Mouse (Mus musculus): ENCODE data around the gene Cog5.
"Not testable (repeated sequence)": the region's sequence is repeated elsewhere in the genome, so short reads cannot be mapped to it uniquely, and the experiment has no call there.

The Cog5 gene

GRCm38 (mm10) chr12:31654197-31654964, at the start of gene Cog5, which contains the start of gene Dus4l:
Gene Cog5 (plus strand): TSS chr12:31654869.
Gene Dus4l (minus strand): TSS chr12:31654826.
- DNase-seq (ENCODE audit: low spot score in 2 of 2), result peak; percentile 96 to 97

- DNase-seq (ENCODE audit: low spot score in 2 of 2), result no peak
These were observed 49.8 kb upstream of the Cog5 start for GRCm38 (mm10) chr12:31604894-31605293.

DNA sequence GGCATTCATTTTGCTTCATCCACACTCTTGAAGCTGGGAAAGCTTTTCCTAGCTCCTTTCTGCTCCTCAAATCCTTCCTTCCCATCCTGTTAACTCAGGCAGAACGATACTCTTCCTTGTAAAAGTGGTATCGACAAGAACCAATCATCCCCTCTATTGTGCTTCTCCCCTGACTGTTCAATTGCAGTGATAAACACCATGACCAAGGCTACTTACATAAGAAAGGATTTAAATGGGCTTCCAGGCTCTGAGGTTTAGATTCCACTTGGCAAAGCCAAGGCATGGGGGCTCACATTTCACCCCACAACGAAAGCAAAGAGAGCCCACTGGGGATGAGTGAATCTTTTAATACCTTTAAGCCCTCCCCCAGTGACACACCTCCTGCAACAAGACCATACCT, 46.5 kb upstream of the Cog5 start:
- DNase-seq (ENCODE audit: low spot score in 2 of 2), result no peak

- no peak for DNase-seq (ENCODE audit: low spot score in 2 of 2)
These were observed 41.3 kb upstream of the Cog5 start for GRCm38 (mm10) chr12:31613353-31613752.

DNA sequence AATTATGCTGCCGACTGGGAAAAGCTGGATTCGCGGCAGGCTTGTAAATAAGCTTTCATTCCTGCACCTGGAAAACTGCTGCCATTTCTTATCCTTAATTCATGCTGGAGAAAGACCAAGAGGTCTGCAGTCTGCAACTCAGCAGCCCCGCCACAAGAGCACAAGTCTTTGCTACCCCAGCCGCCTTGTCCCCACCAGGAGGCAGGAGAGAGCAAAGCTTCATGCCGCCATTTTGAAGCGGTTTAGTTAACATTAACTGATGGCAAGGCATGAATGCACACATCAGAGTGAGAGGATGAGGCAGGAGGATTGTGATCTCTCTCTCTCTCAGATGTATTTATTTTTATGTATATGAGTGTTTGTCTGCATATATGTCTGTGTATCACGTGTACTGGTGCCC, 34.6 kb upstream of the Cog5 start:
- DNase-seq (ENCODE audit: low spot score in 2 of 2), result no peak

DNA sequence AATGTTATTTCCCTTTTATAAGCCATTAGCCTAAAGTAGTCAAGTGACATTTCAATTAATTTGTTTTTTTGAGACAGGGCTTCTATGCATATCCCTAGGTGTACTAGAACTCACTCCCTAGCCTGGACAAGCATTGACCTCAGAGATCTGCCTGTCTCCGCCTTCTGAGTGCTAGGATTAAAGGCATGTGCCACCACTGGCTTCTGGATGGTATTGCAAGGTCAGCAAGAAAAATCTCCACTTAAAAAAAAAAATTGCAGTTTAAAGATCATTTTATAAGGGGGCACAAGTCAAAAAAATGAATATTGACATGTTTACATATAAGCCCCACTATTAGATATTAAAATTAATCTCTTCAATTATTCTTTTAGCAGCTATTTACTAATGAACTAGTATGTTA, 29.7 kb upstream of the Cog5 start:
- no peak for DNase-seq (ENCODE audit: low spot score in 2 of 2)

DNA sequence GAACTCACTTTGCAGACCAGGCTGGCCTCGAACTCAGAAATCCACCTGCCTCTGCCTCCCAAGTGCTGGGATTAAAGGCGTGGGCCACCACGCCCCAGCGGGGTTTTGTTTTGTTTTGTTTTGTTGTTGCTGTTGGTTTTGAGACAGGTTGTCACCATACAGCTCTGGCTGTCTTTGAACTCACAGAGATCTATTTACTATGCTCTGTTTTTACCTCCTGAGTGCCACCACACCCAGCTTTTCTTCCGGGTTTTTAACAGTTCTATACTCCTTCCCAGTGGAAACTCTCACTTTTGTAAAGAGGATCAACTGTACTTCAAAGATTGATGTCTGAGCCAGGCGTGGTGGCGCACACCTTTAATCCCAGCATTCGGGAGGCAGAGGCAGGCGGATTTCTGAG, 26.3 kb upstream of the Cog5 start:
- DNase-seq (ENCODE audit: low spot score in 2 of 2), result not testable (repeated sequence)

GRCm38 (mm10) chr12:31633970-31634342, 20.7 kb upstream of the Cog5 start:
- DNase-seq (ENCODE audit: low spot score in 2 of 2), result peak in 1 of 2 experiments; percentile 29

DNA sequence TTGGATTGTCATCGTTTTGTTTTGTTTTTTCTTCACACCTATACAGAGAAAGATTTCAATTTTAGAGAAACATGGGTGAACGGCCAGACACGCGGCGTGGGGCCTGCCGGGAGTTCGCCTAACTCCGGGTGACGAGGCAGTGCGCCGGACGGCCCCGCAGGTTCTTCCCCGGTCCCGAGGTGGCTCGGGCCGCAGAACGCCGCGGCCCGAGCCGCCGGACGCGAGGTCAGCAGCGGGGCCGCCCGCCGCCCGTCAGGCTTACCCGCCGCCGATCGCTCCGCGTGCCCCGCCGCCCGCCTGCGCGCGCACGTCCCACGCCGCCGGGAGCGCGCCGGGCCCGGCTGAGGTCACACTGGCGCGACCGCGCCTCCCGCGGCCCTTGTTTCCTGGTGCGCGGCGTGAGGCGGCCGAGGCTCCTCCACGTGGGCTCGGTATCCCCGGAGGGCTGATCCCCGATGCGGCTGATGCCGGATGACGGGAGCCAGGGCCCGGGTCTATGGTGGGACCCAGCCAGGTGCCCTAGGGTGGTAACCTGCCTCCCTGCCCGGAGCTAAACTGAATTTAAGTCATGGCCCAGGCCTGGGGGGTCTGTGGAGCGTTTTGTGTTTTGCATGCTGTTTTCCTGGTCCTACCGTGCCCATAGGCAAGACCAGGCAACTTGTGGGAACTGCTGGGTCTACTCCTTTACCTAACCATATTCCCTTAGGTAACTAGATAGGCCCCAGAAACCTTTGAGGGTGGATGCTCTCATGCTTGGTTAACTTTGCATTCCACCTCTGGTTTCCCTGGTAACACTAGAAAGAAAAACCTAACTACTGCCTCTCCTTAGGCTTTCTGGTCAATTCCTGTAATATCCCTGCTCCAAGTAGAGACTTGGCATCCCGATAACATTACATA, 20.1 kb upstream of the Cog5 start, which contains the start of gene Bcap29:
Gene Bcap29 (minus strand): TSS at position 316 of the 897 bp plus-strand sequence.
- peak; percentile 70 to 76 for DNase-seq (ENCODE audit: low spot score in 2 of 2)

- DNase-seq (ENCODE audit: low spot score in 2 of 2), result no peak
These were observed 19.4 kb upstream of the Cog5 start for GRCm38 (mm10) chr12:31635240-31635607.

- no peak for DNase-seq (ENCODE audit: low spot score in 2 of 2)
These were observed 1.1 kb upstream of the Cog5 start for GRCm38 (mm10) chr12:31653611-31654010.

GRCm38 (mm10) chr12:31654965-31655477, 352 bp downstream of the Cog5 start:
- no peak for DNase-seq (ENCODE audit: low spot score in 2 of 2)

GRCm38 (mm10) chr12:31656841-31657240, 2.2 kb downstream of the Cog5 start:
- no peak for DNase-seq (ENCODE audit: low spot score in 2 of 2)

GRCm38 (mm10) chr12:31665999-31666398, 11.3 kb downstream of the Cog5 start:
- no peak for DNase-seq (ENCODE audit: low spot score in 2 of 2)

DNA sequence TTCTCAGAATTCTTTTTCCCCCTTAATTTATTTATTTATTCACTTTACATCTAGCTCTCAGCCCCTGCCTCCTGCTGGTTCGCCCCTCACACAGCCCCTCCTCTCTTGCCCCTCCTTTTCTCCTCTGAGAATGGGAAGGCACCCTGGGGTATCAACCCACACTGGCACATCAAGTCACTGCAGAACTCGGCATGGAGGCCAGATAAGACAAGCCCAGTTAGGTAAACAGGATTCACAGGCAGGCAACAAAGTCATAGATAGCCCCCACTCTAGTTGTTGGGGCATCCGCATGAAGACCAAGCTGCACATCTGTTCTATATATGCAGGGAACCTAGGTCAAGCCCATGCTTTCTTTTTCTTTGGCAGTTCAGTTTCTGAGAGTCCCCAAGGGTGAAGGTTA, 12.5 kb downstream of the Cog5 start:
- no peak for DNase-seq (ENCODE audit: low spot score in 2 of 2)

DNA sequence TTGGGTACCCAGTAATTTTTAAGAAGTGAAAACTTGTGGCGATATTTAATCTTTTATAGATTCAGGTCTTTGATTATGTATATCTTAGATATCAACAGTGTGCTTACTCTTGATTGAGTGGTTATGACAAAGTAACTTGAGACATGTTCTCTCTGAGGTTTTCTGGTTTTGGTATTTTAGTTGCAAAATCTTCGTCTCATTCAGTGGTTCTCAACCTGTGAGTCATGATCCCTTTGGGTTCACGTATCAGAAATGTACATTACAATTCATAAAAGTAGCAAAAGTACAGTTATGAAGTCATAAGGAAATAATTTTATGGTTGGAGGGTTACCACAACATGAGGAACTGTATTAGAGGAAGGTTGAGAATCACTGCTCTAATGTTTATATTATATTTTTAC, 32.0 kb downstream of the Cog5 start:
- DNase-seq (ENCODE audit: low spot score in 2 of 2), result no peak

DNA sequence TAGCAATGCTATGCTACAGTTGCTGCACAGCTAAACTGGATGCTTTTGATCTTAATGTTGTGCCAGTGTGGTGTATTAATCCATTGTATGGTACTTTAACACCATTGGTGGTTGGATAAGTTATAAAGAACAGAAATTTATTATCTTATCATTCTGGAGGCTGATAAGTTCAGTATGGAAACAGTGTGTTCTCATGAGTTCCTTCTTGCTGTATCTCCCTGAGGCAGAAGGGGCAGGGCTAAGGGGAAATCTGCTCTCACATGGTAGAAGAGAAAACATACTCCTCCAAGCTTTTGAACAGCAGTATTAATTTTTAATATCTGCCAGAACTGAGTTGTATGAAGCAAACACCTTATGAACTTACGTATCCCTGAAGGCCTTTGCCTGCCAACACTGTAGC, 38.6 kb downstream of the Cog5 start:
- DNase-seq (ENCODE audit: low spot score in 2 of 2), result no peak

DNA sequence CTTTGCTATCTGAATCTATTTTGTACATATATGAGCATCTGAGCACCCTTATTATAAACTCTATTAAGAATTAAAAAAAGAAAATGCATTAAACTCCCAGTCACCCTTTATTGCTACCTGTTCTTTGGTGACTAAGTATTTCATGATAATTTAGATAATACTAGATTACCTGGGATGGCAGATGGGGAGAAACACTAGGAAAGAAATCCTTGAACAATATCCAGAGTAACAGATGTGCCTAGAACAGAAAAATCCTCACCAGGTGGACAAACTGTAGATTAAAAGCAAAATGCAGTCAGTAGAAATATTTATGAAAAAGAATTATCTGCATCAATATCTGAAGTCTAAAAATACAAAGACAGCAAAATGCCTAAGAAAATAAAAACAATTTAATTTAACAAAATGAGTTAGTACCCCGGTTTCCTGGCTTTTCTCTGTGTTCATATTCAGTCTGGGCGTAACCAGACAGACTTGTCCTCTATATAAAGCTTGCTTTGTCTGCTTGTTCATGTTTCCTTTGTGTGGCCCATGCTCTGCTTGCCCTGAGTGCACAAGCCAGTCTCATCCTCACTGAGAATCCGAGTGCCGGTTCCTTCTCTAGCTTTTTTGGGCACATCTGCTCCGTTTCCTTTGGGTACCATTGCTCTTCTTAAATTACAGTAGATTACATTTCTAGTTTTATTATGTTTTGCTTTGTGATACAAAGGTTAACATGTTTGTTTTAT, 46.1 kb downstream of the Cog5 start:
- no peak for DNase-seq (ENCODE audit: low spot score in 2 of 2)

DNA sequence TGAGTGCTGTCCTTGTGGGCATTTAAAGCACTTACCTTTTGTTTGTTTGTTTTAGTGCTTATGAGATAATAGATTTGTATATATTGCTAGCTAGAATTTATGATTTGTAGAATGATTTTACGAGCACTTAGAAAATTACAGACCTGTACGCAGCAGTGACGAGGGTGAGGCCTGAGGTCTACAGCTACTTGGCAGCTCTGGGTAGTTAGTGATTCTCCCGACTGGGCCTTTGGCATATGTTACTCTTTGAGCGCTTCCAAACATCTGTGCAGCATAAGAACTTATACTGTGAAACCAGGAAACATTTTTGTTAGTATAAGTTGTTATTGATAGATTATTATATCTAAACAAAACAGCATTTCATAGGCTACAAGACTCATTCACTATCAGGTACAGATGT, 46.7 kb downstream of the Cog5 start:
- DNase-seq (ENCODE audit: low spot score in 2 of 2), result no peak

DNA sequence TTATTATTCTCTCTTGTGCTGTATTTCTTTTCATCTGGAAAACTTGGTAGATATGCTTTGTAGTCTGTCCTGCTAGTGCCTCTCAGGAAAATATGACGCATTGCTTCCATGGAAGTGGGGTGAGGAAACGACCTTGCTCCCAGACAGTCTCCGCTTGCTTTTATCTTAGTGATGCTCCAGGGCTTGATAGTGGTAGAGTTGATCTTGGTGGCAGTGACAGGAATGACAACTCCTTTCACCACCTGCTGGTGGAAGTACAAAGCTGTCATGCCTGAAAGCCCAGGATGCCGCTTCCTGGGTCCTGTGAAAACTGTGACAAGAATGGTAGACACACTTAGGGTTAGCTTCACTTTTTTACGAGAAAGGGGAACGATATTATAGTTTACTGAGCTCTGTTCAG, 49.2 kb downstream of the Cog5 start:
- DNase-seq (ENCODE audit: low spot score in 2 of 2), result no peak

- no peak for DNase-seq (ENCODE audit: low spot score in 2 of 2)
These were observed 51.5 kb downstream of the Cog5 start for GRCm38 (mm10) chr12:31706168-31706567.

GRCm38 (mm10) chr12:31707531-31707930, 52.9 kb downstream of the Cog5 start:
- no peak for DNase-seq (ENCODE audit: low spot score in 2 of 2)
